Mouse (Mus musculus) fat pad, adult 2 months (tissue): Measurements from ENCODE around the gene Plau.
A peak's percentile ranks its signal among the peaks of the same experiment; 100 is the strongest.

Experiments
- DNase-seq: peaks from one replicate; pipeline ENCODE4 v3.0.0-alpha.2; 2011; ENCODE audit warnings: low read depth, low spot score; ENCODE audit errors: extremely low read depth

The Plau gene

GRCm38 (mm10) chr14:20842629-20843028 lies 6.2 kb downstream of the Plau start:
- peak; percentile 68 for DNase-seq

GRCm38 (mm10) chr14:20844126-20844525 lies 7.7 kb downstream of the Plau start:
- no peak for DNase-seq

- no peak for DNase-seq
Observed at GRCm38 (mm10) chr14:20844671-20845576, 8.5 kb downstream of the Plau start.

GRCm38 (mm10) chr14:20845577-20846088 lies 9.2 kb downstream of the Plau start:
- no peak for DNase-seq

- DNase-seq = no peak
Observed at GRCm38 (mm10) chr14:20846214-20846613, 9.8 kb downstream of the Plau start.

- DNase-seq = no peak
Observed at GRCm38 (mm10) chr14:20847637-20848129, 11.2 kb downstream of the Plau start.

GRCm38 (mm10) chr14:20849753-20850152 lies 13.3 kb downstream of the Plau start:
- DNase-seq = no peak

- no peak for DNase-seq
Observed at GRCm38 (mm10) chr14:20850498-20850897, 14.0 kb downstream of the Plau start.

- DNase-seq = no peak
Observed at GRCm38 (mm10) chr14:20851776-20852175, 15.3 kb downstream of the Plau start.

GRCm38 (mm10) chr14:20861152-20861551 lies 24.7 kb downstream of the Plau start:
- no peak for DNase-seq

- DNase-seq = no peak
Observed at GRCm38 (mm10) chr14:20861559-20861958, 25.1 kb downstream of the Plau start.

GRCm38 (mm10) chr14:20863306-20864065 lies 27.0 kb downstream of the Plau start:
- DNase-seq = no peak

- no peak for DNase-seq
Observed at GRCm38 (mm10) chr14:20864192-20864591, 27.7 kb downstream of the Plau start.

GRCm38 (mm10) chr14:20865604-20866003 lies 29.1 kb downstream of the Plau start:
- DNase-seq = no peak

GRCm38 (mm10) chr14:20866365-20866764 lies 29.9 kb downstream of the Plau start:
- DNase-seq = no peak

GRCm38 (mm10) chr14:20870110-20870509 lies 33.6 kb downstream of the Plau start:
- DNase-seq = no peak

- DNase-seq = no peak
Observed at GRCm38 (mm10) chr14:20871495-20871894, 35.0 kb downstream of the Plau start.

- DNase-seq = no peak
Observed at GRCm38 (mm10) chr14:20873307-20873706, 36.8 kb downstream of the Plau start.

- no peak for DNase-seq
Observed at GRCm38 (mm10) chr14:20873931-20874330, 37.5 kb downstream of the Plau start.

GRCm38 (mm10) chr14:20884691-20885090 lies 48.2 kb downstream of the Plau start:
- no peak for DNase-seq

- no peak for DNase-seq
Observed at GRCm38 (mm10) chr14:20885091-20885888, 48.8 kb downstream of the Plau start.
